Mouse (Mus musculus): ENCODE measurements around the gene Srpk2.
"Not testable (repeated sequence)": the region's sequence is repeated elsewhere in the genome, so short reads cannot be mapped to it uniquely, and the experiment has no call there.

The Srpk2 gene

GRCm38 (mm10) chr5:23684517-23684916, at the start of gene Srpk2:
Gene Srpk2 (minus strand): TSS chr5:23684617.
- no peak for DNase-seq (ENCODE audit: low spot score in 2 of 2)

GRCm38 (mm10) chr5:23721956-23722355, 37.5 kb upstream of the Srpk2 start:
- no peak for DNase-seq (ENCODE audit: low spot score in 2 of 2)

DNA sequence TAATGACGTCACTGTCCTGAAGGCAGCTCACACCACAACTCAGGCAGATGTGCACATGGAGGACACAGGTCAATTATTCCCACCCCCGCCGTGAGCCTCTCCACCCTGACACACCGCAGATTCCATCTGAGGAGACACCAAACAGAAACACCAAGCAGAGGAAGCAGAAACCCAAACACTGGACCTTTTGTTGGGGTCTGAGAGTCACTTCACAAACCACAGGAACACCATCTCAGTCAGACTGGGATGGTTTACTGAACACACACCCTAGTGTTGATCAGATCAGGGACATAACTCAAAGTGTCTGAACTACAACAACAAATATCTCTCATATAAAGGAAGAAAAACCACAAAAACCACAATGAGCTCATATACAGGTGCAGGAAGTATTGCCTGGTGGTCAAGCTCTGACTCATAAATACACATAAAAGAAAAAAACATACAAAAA, 34.5 kb upstream of the Srpk2 start:
- DNase-seq (ENCODE audit: low spot score in 2 of 2) = no peak

DNA sequence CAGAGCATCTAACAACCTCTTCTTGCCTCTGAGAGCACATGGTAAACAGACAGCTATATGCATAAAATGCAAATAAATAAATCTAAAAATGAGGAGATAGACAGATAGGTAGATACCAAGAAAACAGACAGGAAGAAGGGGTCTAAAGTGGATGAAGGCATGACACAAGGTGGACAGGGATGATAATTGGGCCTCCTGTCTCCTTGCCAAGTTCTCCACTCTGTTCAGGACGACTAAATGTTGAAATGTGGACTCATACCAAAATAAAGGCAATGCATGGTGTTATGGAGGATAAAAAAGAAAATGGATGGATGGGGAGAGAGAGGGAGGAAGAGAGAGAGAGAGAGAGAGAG, 33.7 kb upstream of the Srpk2 start:
- DNase-seq (ENCODE audit: low spot score in 2 of 2) = no peak

GRCm38 (mm10) chr5:23717469-23718181, 33.2 kb upstream of the Srpk2 start:
- DNase-seq (ENCODE audit: low spot score in 2 of 2) = no peak

- no peak for DNase-seq (ENCODE audit: low spot score in 2 of 2)
Measured at GRCm38 (mm10) chr5:23713401-23714335, 29.3 kb upstream of the Srpk2 start.

- DNase-seq (ENCODE audit: low spot score in 2 of 2) = peak; percentile 47 to 53
Measured at GRCm38 (mm10) chr5:23712130-23713001, 27.9 kb upstream of the Srpk2 start.

DNA sequence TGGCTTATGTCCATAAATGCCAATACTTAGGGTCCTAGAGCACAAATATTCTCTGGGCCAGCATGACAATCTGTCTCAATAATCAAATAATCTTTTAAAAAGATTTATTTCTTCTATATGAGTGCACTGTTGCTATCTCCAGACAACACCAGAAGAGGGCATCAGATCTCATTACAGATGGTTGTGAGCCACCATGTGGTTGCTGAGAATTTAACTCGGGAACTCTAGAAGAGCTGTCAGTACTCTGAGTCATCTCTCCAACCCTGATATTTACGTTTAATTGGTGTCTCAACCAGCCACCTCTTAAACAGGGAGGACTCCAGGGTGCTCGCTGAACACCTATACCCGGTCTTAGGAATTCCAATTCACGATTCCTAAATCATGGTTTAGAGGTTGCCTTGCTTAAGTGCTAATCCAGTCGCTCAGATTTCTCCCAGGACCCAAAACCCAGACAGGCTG, 27.3 kb upstream of the Srpk2 start:
- peak; percentile 17 to 49 for DNase-seq (ENCODE audit: low spot score in 2 of 2)

GRCm38 (mm10) chr5:23711244-23711643, 26.8 kb upstream of the Srpk2 start:
- DNase-seq (ENCODE audit: low spot score in 2 of 2) = no peak

DNA sequence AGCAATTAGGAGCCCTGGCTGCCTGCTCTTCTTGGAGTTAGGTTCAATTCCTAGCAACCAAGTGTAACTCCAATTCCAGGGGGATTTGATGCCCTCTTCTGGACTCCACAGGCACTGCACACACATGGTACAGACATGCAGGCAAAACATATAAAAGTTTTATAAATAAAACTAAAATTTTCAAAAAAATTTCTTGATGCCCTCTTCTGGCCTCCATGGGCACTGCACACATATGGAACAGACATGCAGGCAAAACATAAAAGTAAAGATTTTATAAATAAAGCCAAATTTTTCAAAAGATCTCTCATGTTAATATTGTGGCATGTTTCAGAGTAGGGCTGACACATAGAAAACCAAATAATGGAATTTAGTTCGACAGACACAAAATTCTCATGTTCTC, 25.2 kb upstream of the Srpk2 start:
- no peak for DNase-seq (ENCODE audit: low spot score in 2 of 2)

GRCm38 (mm10) chr5:23706601-23707597, 22.5 kb upstream of the Srpk2 start:
- not testable (repeated sequence) for DNase-seq (ENCODE audit: low spot score in 2 of 2)

GRCm38 (mm10) chr5:23697457-23697856, 13.0 kb upstream of the Srpk2 start:
- DNase-seq (ENCODE audit: low spot score in 2 of 2) = no peak

DNA sequence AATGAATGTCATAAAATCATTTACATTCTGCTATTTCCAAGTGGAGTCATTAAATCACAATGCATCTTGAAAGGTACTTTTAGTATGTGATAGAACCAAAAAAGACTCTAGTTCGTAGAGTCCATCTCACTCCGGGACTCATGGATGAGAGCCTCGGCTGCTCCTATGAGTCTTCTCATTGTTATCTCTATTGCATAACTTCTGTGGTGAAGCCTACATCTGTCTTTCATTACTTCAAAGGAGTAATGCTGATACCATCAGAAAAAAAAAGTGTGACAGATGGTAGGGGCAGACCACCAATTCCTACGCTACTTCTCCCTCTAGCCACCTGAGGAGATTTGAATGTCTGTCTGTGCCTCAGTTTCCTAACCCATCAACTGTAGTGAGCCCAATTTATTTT, 986 bp downstream of the Srpk2 start:
- DNase-seq (ENCODE audit: low spot score in 2 of 2) = no peak

GRCm38 (mm10) chr5:23679006-23679405, 5.4 kb downstream of the Srpk2 start:
- no peak for DNase-seq (ENCODE audit: low spot score in 2 of 2)

GRCm38 (mm10) chr5:23677883-23678282, 6.5 kb downstream of the Srpk2 start:
- no peak for DNase-seq (ENCODE audit: low spot score in 2 of 2)

- no peak for DNase-seq (ENCODE audit: low spot score in 2 of 2)
Measured at GRCm38 (mm10) chr5:23677072-23677453, 7.4 kb downstream of the Srpk2 start.

DNA sequence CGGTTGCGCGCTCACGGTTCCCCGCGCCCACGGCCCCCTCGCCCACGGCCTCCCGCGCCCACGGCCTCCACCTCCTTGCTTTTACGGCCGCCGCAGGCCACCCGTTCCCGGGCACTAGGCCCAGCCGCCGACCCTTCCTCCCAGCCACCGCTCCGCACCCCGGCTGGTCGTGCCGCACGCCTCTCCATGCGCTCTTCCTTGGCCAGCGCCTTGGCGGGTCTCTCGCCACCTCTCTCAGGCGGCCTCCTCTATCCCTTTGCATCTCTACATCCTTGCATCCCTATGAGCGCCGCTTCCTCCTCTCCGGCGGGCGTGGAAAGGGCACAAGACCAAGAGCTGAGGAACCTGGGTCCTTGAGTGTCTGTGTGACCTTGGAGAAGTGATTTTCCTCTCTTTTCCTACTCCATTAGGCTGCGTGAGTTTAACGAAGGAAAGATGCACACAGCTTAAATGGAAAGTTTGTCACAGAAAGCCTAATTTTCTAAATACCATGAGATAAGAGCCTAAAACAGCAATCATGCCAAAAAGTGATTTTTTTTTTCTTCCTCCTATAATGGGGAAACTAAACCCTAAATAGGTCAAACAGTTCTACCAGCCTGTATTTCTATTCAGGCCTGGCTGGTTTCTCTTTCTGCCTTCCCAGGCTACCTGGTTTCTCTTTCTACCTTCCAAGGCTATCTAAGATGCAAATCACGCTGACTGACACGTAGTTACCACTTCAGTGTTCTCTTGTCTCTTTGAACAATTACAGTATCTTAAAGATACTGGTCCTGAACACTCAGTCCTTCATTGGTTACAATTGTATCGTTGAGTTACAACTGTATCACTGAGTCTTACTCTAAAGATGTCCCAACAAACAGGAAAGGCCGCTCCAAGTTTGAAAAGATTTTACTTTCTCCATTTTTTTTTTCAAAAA, 8.0 kb downstream of the Srpk2 start:
- peak; percentile 43 to 52 for DNase-seq (ENCODE audit: low spot score in 2 of 2)

DNA sequence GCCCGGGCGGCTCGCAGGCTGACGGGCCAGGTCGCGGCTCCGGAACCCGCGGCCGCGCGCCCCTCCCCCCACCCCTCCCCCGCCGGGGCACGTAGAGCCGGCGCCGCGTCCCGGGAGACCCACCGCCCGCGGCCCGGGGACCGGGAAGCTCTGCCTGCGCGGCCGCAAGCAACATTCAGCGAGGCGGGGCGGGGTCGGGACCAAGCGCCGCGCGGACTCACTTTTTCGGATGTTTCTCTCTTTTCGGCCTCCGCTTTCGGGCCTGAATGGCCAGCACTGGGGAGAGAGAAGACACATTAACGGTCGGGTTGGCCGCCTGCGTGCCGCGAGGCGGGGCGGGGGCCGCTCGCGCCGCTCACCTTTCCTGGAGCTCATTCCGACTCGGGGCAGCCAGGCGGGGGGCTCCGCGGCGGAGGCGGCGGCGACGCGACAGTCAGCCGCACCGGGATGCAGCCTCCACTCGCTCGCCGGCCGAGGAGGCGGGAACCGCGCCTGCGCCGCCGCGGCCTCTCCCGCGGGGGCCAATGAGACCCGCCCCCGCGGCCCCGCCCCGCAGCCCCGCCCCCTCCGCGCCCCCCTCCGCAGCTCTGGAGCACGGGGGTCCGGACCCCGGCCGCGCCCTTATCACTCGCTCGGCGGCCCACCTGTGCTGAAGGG, 8.8 kb downstream of the Srpk2 start:
- DNase-seq (ENCODE audit: low spot score in 2 of 2) = peak; percentile 44 to 56
